Mouse (Mus musculus) C2C12 (cell line): ENCODE results near the gene Etv6. TPM values are rescaled to one million over a fixed set of nuclear protein-coding genes. Genes with fewer than 3 reads are reported as not detected.

Source experiments
- H3K27me3 ChIP-seq: one replicate; pipeline ENCODE4 v1.6.1; 2011; ENCODE audit not compliant: control insufficient read depth, insufficient read depth, insufficient read length
- H3K36me3 ChIP-seq: one replicate; pipeline ENCODE4 v1.6.1; 2011; ENCODE audit not compliant: control insufficient read depth, insufficient read depth
- H3K4me3 ChIP-seq: one replicate; pipeline ENCODE4 v1.5.1; 2011; ENCODE audit warnings: mild to moderate bottlenecking, control low read depth; ENCODE audit not compliant: poor library complexity, insufficient read depth, severe bottlenecking
- H3K79me2 ChIP-seq: one replicate; pipeline ENCODE4 v1.6.1; 2011; ENCODE audit not compliant: control insufficient read depth, insufficient read depth
- H3K79me3 ChIP-seq: one replicate; pipeline ENCODE4 v1.6.1; 2011; ENCODE audit warnings: low read depth, control low read depth
- H3ac ChIP-seq: one replicate; pipeline ENCODE3; 2011; ENCODE audit warnings: low read depth; ENCODE audit not compliant: control insufficient read depth, insufficient read length
- CEBPB ChIP-seq: IDR thresholded peaks from one replicate; pipeline ENCODE4 v1.6.1; 2011; ENCODE audit warnings: low read depth, mild to moderate bottlenecking, control low read depth, moderate library complexity
- CTCF ChIP-seq: IDR thresholded peaks from one replicate; pipeline ENCODE4 v1.5.1; 2011; ENCODE audit not compliant: control insufficient read depth, insufficient read depth, insufficient read length
- FOSL1 ChIP-seq: IDR thresholded peaks from one replicate; pipeline ENCODE4 v1.8.0; 2011; ENCODE audit warnings: mild to moderate bottlenecking, low read length; ENCODE audit not compliant: poor library complexity, insufficient read depth, severe bottlenecking
- MAX ChIP-seq: IDR thresholded peaks from one replicate; pipeline ENCODE4 v1.6.1; 2011; ENCODE audit warnings: mild to moderate bottlenecking, control low read depth
- MYOD1 ChIP-seq: IDR thresholded peaks from one replicate; pipeline ENCODE4 v1.6.1; 2011; ENCODE audit warnings: low read depth; ENCODE audit not compliant: control insufficient read depth, insufficient read length
- MYOG ChIP-seq: IDR thresholded peaks from one replicate; pipeline ENCODE4 v1.6.1; 2011; ENCODE audit not compliant: control insufficient read depth, insufficient read length; ENCODE audit errors: extremely low read depth
- USF1 ChIP-seq: IDR thresholded peaks from one replicate; pipeline ENCODE4 v1.6.1; 2011; ENCODE audit warnings: low read depth, mild to moderate bottlenecking, control low read depth, moderate library complexity
- polyA plus RNA-seq: library from polyadenylated mRNA; unstranded; fragments of >200 nt; fragmentation: generic; extraction: Trizol; gene quantifications from one replicate; pipeline ENCODE4 v1.2.1, GENCODE M21; 2012; ENCODE audit warnings: missing spikeins

The Etv6 gene
- polyA plus RNA-seq, 1 experiment, result 8.5 TPM

DNA sequence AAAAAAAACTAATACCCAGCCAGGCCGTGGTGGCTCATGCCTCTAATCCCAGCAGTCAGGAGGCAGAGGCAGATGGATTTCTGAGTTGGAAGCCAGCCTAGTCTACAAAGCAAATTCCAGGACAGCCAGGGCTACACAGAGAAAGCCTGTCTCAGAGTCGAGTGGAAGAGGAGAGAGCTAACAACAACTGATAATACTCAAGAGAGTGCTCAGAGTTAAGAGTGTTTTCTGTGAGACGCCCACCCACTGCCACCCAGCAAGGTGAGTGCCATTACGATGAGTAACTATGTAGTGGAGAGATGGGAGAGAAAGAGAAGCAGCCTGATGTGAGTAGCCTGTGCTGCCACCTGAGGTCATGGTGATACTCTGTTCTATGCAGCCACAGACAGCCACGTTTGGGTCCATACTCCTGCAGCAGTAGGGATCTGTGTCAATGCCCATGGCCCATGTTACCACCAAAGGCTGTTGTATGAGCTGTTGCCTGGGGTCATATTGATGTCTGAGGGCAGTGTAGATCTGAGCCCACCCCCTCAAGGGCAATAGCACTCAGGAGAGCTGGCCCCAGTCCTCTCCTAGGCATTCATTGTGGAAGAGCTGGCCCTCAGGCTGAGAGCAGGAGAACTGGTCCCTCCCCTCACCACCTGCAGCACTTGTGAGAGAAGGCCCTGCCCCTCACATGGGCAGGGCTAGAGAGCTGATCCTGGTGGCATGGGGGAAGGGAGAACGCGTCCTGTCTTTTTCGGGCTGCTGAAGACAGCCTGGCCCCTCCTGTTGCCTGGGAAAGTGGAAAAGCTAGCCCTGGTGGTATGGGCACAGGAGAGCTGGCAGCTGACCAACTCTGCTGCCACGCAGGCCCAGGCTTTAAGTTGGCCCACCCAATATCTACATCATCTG lies 258.4 kb downstream of the Etv6 start:
- no peaks in the 10 kb centered on the region for H3K36me3 ChIP-seq
- H3K79me3 ChIP-seq, result no peaks in the 10 kb centered on the region

DNA sequence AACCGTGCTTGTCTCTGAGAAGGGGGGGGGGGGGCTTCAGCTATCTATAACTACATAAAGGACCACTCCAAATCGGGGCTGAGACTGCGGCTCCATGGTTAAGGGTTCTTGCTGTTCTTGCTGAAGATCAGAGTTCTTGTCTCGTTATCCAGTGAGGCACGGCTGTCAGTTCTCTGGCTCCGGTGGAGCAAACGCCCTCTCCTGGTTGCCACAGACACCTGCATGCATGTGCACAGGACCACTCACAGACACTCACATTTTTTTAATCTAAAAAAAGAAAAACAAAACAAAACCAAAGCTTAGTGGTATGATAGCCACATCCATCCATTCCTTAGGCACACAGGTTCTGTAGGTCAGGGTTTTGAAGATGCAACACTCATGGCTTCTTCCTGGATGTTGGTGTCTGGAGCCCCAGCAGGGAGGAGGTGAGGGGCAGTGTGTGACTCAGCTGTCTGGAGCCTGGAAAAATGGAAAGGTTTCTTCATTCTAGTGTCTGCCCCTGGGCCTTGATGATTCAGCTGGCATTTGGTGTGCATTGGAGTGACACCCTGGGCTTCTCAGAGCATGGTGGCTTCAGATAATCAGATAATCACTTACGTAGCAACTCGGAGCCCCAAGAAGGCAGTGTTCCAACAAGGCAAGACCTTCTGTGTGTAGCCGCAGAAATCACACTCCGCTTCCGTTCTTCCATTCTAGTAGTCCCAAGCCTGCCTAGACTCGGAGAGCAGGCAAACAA lies 262.6 kb downstream of the Etv6 start:
- Histone ChIP-seq H3K79me3 (no peaks in the 10 kb centered on the region), H3ac (no peak overlapping the region), H3K79me2 (no peaks in the 10 kb centered on the region)

More for the DNA sequence above, 258.4 kb downstream of the Etv6 start:
- no peak overlapping the region for H3ac ChIP-seq
- no peaks in the 10 kb centered on the region for H3K27me3 ChIP-seq
- H3K4me3 ChIP-seq, result no peak overlapping the region
- TF ChIP-seq CTCF (no peak), MYOD1 (no peak), MAX (no peak), MYOG (no peak), USF1 (no peak), CEBPB (no peak), FOSL1 (no peak)
- H3K79me2 ChIP-seq, result no peaks in the 10 kb centered on the region

GRCm38 (mm10) chr6:134301951-134302350 lies 266.5 kb downstream of the Etv6 start:
- Histone ChIP-seq H3K79me2 (no peaks in the 10 kb centered on the region), H3K79me3 (no peaks in the 10 kb centered on the region), H3K27me3 (no peaks in the 10 kb centered on the region), H3ac (no peak overlapping the region), H3K4me3 (no peak overlapping the region), H3K36me3 (no peaks in the 10 kb centered on the region)
- no peak for TF ChIP-seq MAX
- no peak for TF ChIP-seq MYOD1
- no peak for TF ChIP-seq MYOG
- TF ChIP-seq FOSL1, result no peak
- TF ChIP-seq CTCF, result no peak
- TF ChIP-seq USF1, result no peak
- TF ChIP-seq CEBPB, result no peak

More for the DNA sequence above, 262.6 kb downstream of the Etv6 start:
- Histone ChIP-seq H3K27me3 (no peaks in the 10 kb centered on the region), H3K36me3 (no peaks in the 10 kb centered on the region), H3K4me3 (no peak overlapping the region)
- TF ChIP-seq CTCF, result no peak
- TF ChIP-seq MYOD1, result peak; percentile 53

GRCm38 (mm10) chr6:134311346-134311745 lies 275.8 kb downstream of the Etv6 start:
- H3K79me2 ChIP-seq, result no peaks in the 10 kb centered on the region
- no peaks in the 10 kb centered on the region for H3K27me3 ChIP-seq
- no peak overlapping the region for H3K4me3 ChIP-seq
- H3K79me3 ChIP-seq, result no peaks in the 10 kb centered on the region
- H3ac ChIP-seq, result no peak overlapping the region
- TF ChIP-seq USF1 (no peak), CTCF (no peak), MYOG (no peak), MYOD1 (no peak), MAX (no peak), FOSL1 (no peak), CEBPB (no peak)
- H3K36me3 ChIP-seq, result no peaks in the 10 kb centered on the region

DNA sequence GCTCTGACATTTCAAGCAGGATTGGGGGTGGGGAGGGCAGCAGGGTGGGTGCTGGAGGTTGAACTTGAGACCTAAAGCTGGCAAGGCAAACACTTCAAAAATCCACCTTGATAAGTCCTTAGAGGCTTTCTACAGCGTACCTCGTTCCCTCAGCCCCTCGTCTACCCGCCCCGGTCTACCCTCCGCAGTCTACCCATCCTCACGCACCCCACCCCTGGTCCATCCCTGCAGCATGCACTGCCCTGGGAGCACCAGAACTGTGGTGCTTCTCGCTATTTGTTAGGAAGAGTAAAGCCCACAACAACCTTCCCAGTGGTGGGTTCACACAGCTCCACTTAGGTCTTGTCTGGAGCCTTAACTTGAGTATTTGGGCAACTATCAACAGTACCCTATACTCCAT lies 277.1 kb downstream of the Etv6 start:
- Histone ChIP-seq H3K36me3 (no peaks in the 10 kb centered on the region), H3ac (no peak overlapping the region), H3K79me2 (no peaks in the 10 kb centered on the region), H3K4me3 (no peak overlapping the region), H3K27me3 (no peaks in the 10 kb centered on the region), H3K79me3 (no peaks in the 10 kb centered on the region)
- TF ChIP-seq CEBPB (no peak), MYOG (no peak), CTCF (no peak), MAX (no peak), FOSL1 (no peak), USF1 (no peak), MYOD1 (no peak)
